Mouse (Mus musculus): ENCODE measurements around the gene Gstt2. TPM values are rescaled to one million over a fixed set of nuclear protein-coding genes. Genes with fewer than 3 reads are reported as not detected.

Gene Gstt2
- total RNA-seq, 2 experiments from 2014 or later: 7.9 to 11.0 TPM

Other genes with a start within 250 kb of the Gstt2 start
- gene Ggt5, start 248.1 kb downstream of the Gstt2 start, total RNA-seq (2015; ENCODE audit: low replicate concordance): 0.42 and 1.3 TPM in 2 replicates
- 4.9 and 6.6 TPM in 2 replicates for gene Ggt5, start 248.1 kb downstream of the Gstt2 start, total RNA-seq (2017; ENCODE audit: low replicate concordance)
- 1.7 and 5.2 TPM in 2 replicates for gene Susd2, start 193.4 kb downstream of the Gstt2 start, total RNA-seq (2015; ENCODE audit: low replicate concordance)
- 3.8 and 4.0 TPM in 2 replicates for gene Susd2, start 193.4 kb downstream of the Gstt2 start, total RNA-seq (2017; ENCODE audit: low replicate concordance)
- 133 and 187 TPM in 2 replicates for gene Cabin1, start 73.1 kb downstream of the Gstt2 start, total RNA-seq (2015; ENCODE audit: low replicate concordance)
- 246 and 264 TPM in 2 replicates for gene Cabin1, start 73.1 kb downstream of the Gstt2 start, total RNA-seq (2017; ENCODE audit: low replicate concordance)
- gene Ddt, start 64.0 kb downstream of the Gstt2 start, total RNA-seq (2015; ENCODE audit: low replicate concordance): 5.4 TPM in 1 of 2 replicates, not detected in the other
- 4.6 and 5.0 TPM in 2 replicates for gene Ddt, start 64.0 kb downstream of the Gstt2 start, total RNA-seq (2017; ENCODE audit: low replicate concordance)
- gene Gm20441, start 56.5 kb downstream of the Gstt2 start, total RNA-seq (2015; ENCODE audit: low replicate concordance): not detected in 2 replicates
- not detected in 2 replicates for gene Gm20441, start 56.5 kb downstream of the Gstt2 start, total RNA-seq (2017; ENCODE audit: low replicate concordance)
- 0.42 TPM in 1 of 2 replicates, not detected in the other for gene Gstt3, start 56.0 kb downstream of the Gstt2 start, total RNA-seq (2015; ENCODE audit: low replicate concordance)
- 0.51 TPM in 1 of 2 replicates, not detected in the other for gene Gstt3, start 56.0 kb downstream of the Gstt2 start, total RNA-seq (2017; ENCODE audit: low replicate concordance)
- 6.3 and 24.0 TPM in 2 replicates for gene Gstt1, start 38.8 kb downstream of the Gstt2 start, total RNA-seq (2015; ENCODE audit: low replicate concordance)
- gene Gstt1, start 38.8 kb downstream of the Gstt2 start, total RNA-seq (2017; ENCODE audit: low replicate concordance): 4.1 and 6.8 TPM in 2 replicates
- not detected in 2 replicates for gene Gstt4, start 14.9 kb downstream of the Gstt2 start, total RNA-seq (2015; ENCODE audit: low replicate concordance)
- 0.84 TPM in 1 of 2 replicates, not detected in the other for gene Gstt4, start 14.9 kb downstream of the Gstt2 start, total RNA-seq (2017; ENCODE audit: low replicate concordance)
- 47.2 and 79.7 TPM in 2 replicates for gene Mif, start 22.8 kb upstream of the Gstt2 start, total RNA-seq (2015; ENCODE audit: low replicate concordance)
- gene Mif, start 22.8 kb upstream of the Gstt2 start, total RNA-seq (2017; ENCODE audit: low replicate concordance): 48.1 and 65.8 TPM in 2 replicates
- gene Derl3, start 56.0 kb upstream of the Gstt2 start, total RNA-seq (2015; ENCODE audit: low replicate concordance): 1.7 TPM in 1 of 2 replicates, not detected in the other
- gene Derl3, start 56.0 kb upstream of the Gstt2 start, total RNA-seq (2017; ENCODE audit: low replicate concordance): not detected in 2 replicates
- 9.4 and 16.9 TPM in 2 replicates for gene Smarcb1, start 84.2 kb upstream of the Gstt2 start, total RNA-seq (2015; ENCODE audit: low replicate concordance)
- 15.7 and 16.7 TPM in 2 replicates for gene Smarcb1, start 84.2 kb upstream of the Gstt2 start, total RNA-seq (2017; ENCODE audit: low replicate concordance)
- gene Chchd10, start 95.7 kb upstream of the Gstt2 start, total RNA-seq (2015; ENCODE audit: low replicate concordance): 33.2 and 46.5 TPM in 2 replicates
- gene Chchd10, start 95.7 kb upstream of the Gstt2 start, total RNA-seq (2017; ENCODE audit: low replicate concordance): 27.2 and 33.2 TPM in 2 replicates
- not detected in 2 replicates for gene Mmp11, start 99.1 kb upstream of the Gstt2 start, total RNA-seq (2015; ENCODE audit: low replicate concordance)
- 1.1 TPM in 1 of 2 replicates, not detected in the other for gene Mmp11, start 99.1 kb upstream of the Gstt2 start, total RNA-seq (2017; ENCODE audit: low replicate concordance)
- gene Gm867, start 103.2 kb upstream of the Gstt2 start, total RNA-seq (2015; ENCODE audit: low replicate concordance): 91.3 and 110 TPM in 2 replicates
- gene Gm867, start 103.2 kb upstream of the Gstt2 start, total RNA-seq (2017; ENCODE audit: low replicate concordance): 27.6 and 34.8 TPM in 2 replicates
- gene Vpreb3, start 105.6 kb upstream of the Gstt2 start, total RNA-seq (2015; ENCODE audit: low replicate concordance): not detected in 2 replicates
- gene Vpreb3, start 105.6 kb upstream of the Gstt2 start, total RNA-seq (2017; ENCODE audit: low replicate concordance): not detected in 2 replicates
- gene Gm5134, start 117.1 kb upstream of the Gstt2 start, total RNA-seq (2015; ENCODE audit: low replicate concordance): not detected in 2 replicates
- 1.3 TPM in 1 of 2 replicates, not detected in the other for gene Gm5134, start 117.1 kb upstream of the Gstt2 start, total RNA-seq (2017; ENCODE audit: low replicate concordance)
- 0.63 and 2.7 TPM in 2 replicates for gene Zfp280b, start 195.2 kb upstream of the Gstt2 start, total RNA-seq (2015; ENCODE audit: low replicate concordance)
- gene Zfp280b, start 195.2 kb upstream of the Gstt2 start, total RNA-seq (2017; ENCODE audit: low replicate concordance): 1.8 and 2.2 TPM in 2 replicates